Comparison of ENCODE assay signal across 7 mouse cellular contexts in the genomic region with DNA sequence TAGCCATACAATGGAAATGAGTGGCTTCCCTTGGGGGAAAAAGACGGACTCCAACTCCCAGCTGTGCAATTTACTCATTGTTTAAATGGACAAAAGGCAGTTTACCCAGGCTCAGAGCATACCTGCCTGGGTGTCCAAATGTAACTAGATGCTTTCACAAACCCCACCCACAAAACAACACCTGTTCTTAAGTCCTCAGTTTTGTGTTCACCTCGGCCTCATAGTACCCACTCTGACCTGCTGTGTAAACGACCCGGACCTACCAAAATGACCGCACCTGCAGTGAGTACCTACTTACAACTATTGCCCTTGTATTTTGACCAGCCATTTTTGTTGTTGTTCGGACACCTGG. TPM values are rescaled to one million over a fixed set of nuclear protein-coding genes. Genes with fewer than 3 reads are reported as not detected.
DNase-seq lines count a peak whose midpoint lies in the region; ATAC-seq and TF ChIP-seq lines count a peak whose summit lies in the region.

No protein-coding gene starts in this region.

- 70% methylated on average over 6 of the region's 6 CpGs for WGBS in lung, embryonic 15.5 days
- 58% methylated on average over 6 of the region's 6 CpGs for WGBS in forebrain, embryonic 13.5 days
- 46% methylated on average over 6 of the region's 6 CpGs for WGBS in limb, embryonic 14.5 days
- 54% methylated on average over 6 of the region's 6 CpGs for WGBS in stomach, embryonic 15.5 days
- WGBS in cerebellum, adult 2 months = 71% methylated on average over 6 of the region's 6 CpGs

- no peak for TF ChIP-seq POLR2A in limb, embryonic 14.5 days (IDR thresholded peaks at IDR 0.05; ENCODE audit: borderline replicate concordance, extremely low read depth, insufficient read depth, insufficient read length)
- TF ChIP-seq POLR2A in cerebellum, adult 2 months (IDR thresholded peaks at IDR 0.05; ENCODE audit: borderline replicate concordance, insufficient read depth, low read length) = no peak

- peak overlapping the region; percentile 80; the same call in 1 of the 2 replicates for H3K27ac ChIP-seq in lung, embryonic 15.5 days
- no peak overlapping the region for H3K27ac ChIP-seq in forebrain, embryonic 13.5 days
- H3K27ac ChIP-seq in limb, embryonic 14.5 days (replicated peaks; ENCODE audit: low read depth, low read length) = peak overlapping the region; percentile 89
- H3K27ac ChIP-seq in stomach, embryonic 15.5 days = peak overlapping the region; percentile 95
- no peak overlapping the region for H3K27ac ChIP-seq in cerebellum, adult 2 months (ENCODE audit: insufficient read depth, low read length)

- peak overlapping the region; percentile 70 for H3K4me2 ChIP-seq in lung, embryonic 15.5 days
- H3K4me2 ChIP-seq in forebrain, embryonic 13.5 days = peak overlapping the region; percentile 77
- H3K4me2 ChIP-seq in limb, embryonic 14.5 days (replicated peaks; ENCODE audit: low read depth, low read length, severe bottlenecking) = peak overlapping the region; percentile 71
- H3K4me2 ChIP-seq in stomach, embryonic 15.5 days = peak overlapping the region; percentile 67

- no peak for ATAC-seq in lung, embryonic 15.5 days (ENCODE audit: borderline replicate concordance, extremely low read depth, low FRiP score, low TSS enrichment)
- ATAC-seq in forebrain, embryonic 13.5 days = no peak
- ATAC-seq in limb, embryonic 14.5 days (ENCODE audit: low FRiP score, low read depth) = no peak
- no peak for ATAC-seq in stomach, embryonic 15.5 days (ENCODE audit: insufficient read depth, low FRiP score, low read depth)

- peak overlapping the region; percentile 52 for H3K4me3 ChIP-seq in lung, embryonic 15.5 days
- H3K4me3 ChIP-seq in forebrain, embryonic 13.5 days = peak overlapping the region; percentile 44; the same call in 1 of the 2 replicates
- H3K4me3 ChIP-seq in limb, embryonic 14.5 days (replicated peaks; ENCODE audit: low read length) = peak overlapping the region; percentile 47
- peak overlapping the region; percentile 54 for H3K4me3 ChIP-seq in stomach, embryonic 15.5 days (replicated peaks)
- no peak overlapping the region for H3K4me3 ChIP-seq in cerebellum, adult 2 months (replicated peaks; ENCODE audit: insufficient read depth, low read depth, low read length)

- H3K9me3 ChIP-seq in lung, embryonic 15.5 days = no peaks in the 10 kb centered on the region
- H3K9me3 ChIP-seq in forebrain, embryonic 13.5 days (replicated peaks) = no peaks in the 10 kb centered on the region
- H3K9me3 ChIP-seq in limb, embryonic 14.5 days (ENCODE audit: control insufficient read depth, low read length) = no peaks in the 10 kb centered on the region
- no peaks in the 10 kb centered on the region for H3K9me3 ChIP-seq in stomach, embryonic 15.5 days

- peaks cover 32% of the 10 kb centered on the region for H3K27me3 ChIP-seq in lung, embryonic 15.5 days
- H3K27me3 ChIP-seq in forebrain, embryonic 13.5 days = peaks cover 28% of the 10 kb centered on the region; the same call in 1 of the 2 replicates
- peaks cover 10% of the 10 kb centered on the region; the same call in 1 of the 2 replicates for H3K27me3 ChIP-seq in limb, embryonic 14.5 days (ENCODE audit: control insufficient read depth, insufficient read depth, low read length)
- no peaks in the 10 kb centered on the region for H3K27me3 ChIP-seq in stomach, embryonic 15.5 days (replicated peaks)
- H3K27me3 ChIP-seq in cerebellum, adult 2 months (ENCODE audit: control insufficient read depth, insufficient read depth, low read length) = no peaks in the 10 kb centered on the region; the same call in 1 of the 2 replicates

- H3K4me1 ChIP-seq in lung, embryonic 15.5 days = peaks cover 42% of the 10 kb centered on the region
- H3K4me1 ChIP-seq in forebrain, embryonic 13.5 days = peaks cover 26% of the 10 kb centered on the region
- peaks cover 42% of the 10 kb centered on the region for H3K4me1 ChIP-seq in limb, embryonic 14.5 days (ENCODE audit: control insufficient read depth, insufficient read depth, low read length)
- H3K4me1 ChIP-seq in stomach, embryonic 15.5 days = peaks cover 18% of the 10 kb centered on the region
- H3K4me1 ChIP-seq in cerebellum, adult 2 months (ENCODE audit: control insufficient read depth, insufficient read depth, low read length) = no peaks in the 10 kb centered on the region; the same call in 1 of the 2 replicates

- no peaks in the 10 kb centered on the region for H3K36me3 ChIP-seq in lung, embryonic 15.5 days
- no peaks in the 10 kb centered on the region for H3K36me3 ChIP-seq in forebrain, embryonic 13.5 days (ENCODE audit: poor library complexity, severe bottlenecking)
- H3K36me3 ChIP-seq in limb, embryonic 14.5 days (ENCODE audit: control insufficient read depth, insufficient read depth, low read length) = no peaks in the 10 kb centered on the region
- no peaks in the 10 kb centered on the region for H3K36me3 ChIP-seq in stomach, embryonic 15.5 days

- TF ChIP-seq CTCF in cerebellum, adult 2 months (IDR thresholded peaks at IDR 0.05; ENCODE audit: borderline replicate concordance, insufficient read depth, low read depth, low read length) = no peak

- no peak for DNase-seq in lung, postnatal 10 days
- DNase-seq in limb, embryonic 14.5 days (ENCODE audit: low spot score) = no peak
- DNase-seq in cerebellum, adult 2 months = no peak
- DNase-seq in Muller cell, postnatal 12 days (ENCODE audit: inconsistent ontology term) = no peak

- 0 out of 2 replicates have a peak overlapping the region, but pooled peaks have one; percentile 48 for H3K9ac ChIP-seq in lung, embryonic 15.5 days
- H3K9ac ChIP-seq in forebrain, embryonic 13.5 days = no peak overlapping the region
- peak overlapping the region; percentile 69; the same call in 1 of the 2 replicates for H3K9ac ChIP-seq in limb, embryonic 14.5 days (ENCODE audit: low read depth, low read length, severe bottlenecking)
- H3K9ac ChIP-seq in stomach, embryonic 15.5 days = 0 out of 2 replicates have a peak overlapping the region, but pooled peaks have one; percentile 63

RNA-seq across cellular contexts. Expression of a gene that starts 3.0 kb away (rescaled TPM):
- 74.5 and 77.1 TPM in 2 replicates for polyA plus RNA-seq in lung, embryonic 15.5 days (2015; fragmentation: Nextera tagmentation; extraction: Ambion mirVana)
- 1.7 and 2.3 TPM in 2 replicates for polyA plus RNA-seq in forebrain, embryonic 13.5 days (2015; fragmentation: Nextera tagmentation; extraction: Ambion mirVana)
- polyA plus RNA-seq in limb, embryonic 14.5 days (2012; rRNA removed) = 71.2 and 72.4 TPM in 2 replicates
- polyA plus RNA-seq in limb, embryonic 14.5 days (2014; fragmentation: Nextera tagmentation; extraction: Ambion mirVana) = 83.9 and 93.6 TPM in 2 replicates
- polyA plus RNA-seq in stomach, embryonic 15.5 days (2015; fragmentation: Nextera tagmentation; extraction: Ambion mirVana) = 119 and 121 TPM in 2 replicates
- 4.1 and 4.5 TPM in 2 replicates for polyA plus RNA-seq in cerebellum, adult 2 months (2012; rRNA removed)

Comparison
In these comparisons a context has a peak if more than half of its experiments do, and no peak if none do; other contexts are left out.
1. H3K27ac ChIP-seq: peak in lung, embryonic 15.5 days (single experiment), limb, embryonic 14.5 days (single experiment) and stomach, embryonic 15.5 days (single experiment); none in forebrain, embryonic 13.5 days (single experiment) and cerebellum, adult 2 months (single experiment).
2. RNA of a gene that starts 3.0 kb away (polyA plus RNA-seq): 119 to 121 TPM in stomach, embryonic 15.5 days, 71.2 to 93.6 TPM in limb, embryonic 14.5 days and 74.5 to 77.1 TPM in lung, embryonic 15.5 days; 4.1 to 4.5 TPM in cerebellum, adult 2 months and 1.7 to 2.3 TPM in forebrain, embryonic 13.5 days; every median in the first group is over 10 times any median in the second.
3. Peak in every context shown above with its lines, with median percentiles within 50 percentile points of each other: H3K4me2 ChIP-seq.